Mouse (Mus musculus): ENCODE data around the gene Pdgfb. TPM values are rescaled to one million over a fixed set of nuclear protein-coding genes. Genes with fewer than 3 reads are reported as not detected.

The Pdgfb gene
- polyA plus RNA-seq (2015; fragmentation: Nextera tagmentation; extraction: Ambion mirVana) = 11.0 and 11.7 TPM in 2 replicates

DNA sequence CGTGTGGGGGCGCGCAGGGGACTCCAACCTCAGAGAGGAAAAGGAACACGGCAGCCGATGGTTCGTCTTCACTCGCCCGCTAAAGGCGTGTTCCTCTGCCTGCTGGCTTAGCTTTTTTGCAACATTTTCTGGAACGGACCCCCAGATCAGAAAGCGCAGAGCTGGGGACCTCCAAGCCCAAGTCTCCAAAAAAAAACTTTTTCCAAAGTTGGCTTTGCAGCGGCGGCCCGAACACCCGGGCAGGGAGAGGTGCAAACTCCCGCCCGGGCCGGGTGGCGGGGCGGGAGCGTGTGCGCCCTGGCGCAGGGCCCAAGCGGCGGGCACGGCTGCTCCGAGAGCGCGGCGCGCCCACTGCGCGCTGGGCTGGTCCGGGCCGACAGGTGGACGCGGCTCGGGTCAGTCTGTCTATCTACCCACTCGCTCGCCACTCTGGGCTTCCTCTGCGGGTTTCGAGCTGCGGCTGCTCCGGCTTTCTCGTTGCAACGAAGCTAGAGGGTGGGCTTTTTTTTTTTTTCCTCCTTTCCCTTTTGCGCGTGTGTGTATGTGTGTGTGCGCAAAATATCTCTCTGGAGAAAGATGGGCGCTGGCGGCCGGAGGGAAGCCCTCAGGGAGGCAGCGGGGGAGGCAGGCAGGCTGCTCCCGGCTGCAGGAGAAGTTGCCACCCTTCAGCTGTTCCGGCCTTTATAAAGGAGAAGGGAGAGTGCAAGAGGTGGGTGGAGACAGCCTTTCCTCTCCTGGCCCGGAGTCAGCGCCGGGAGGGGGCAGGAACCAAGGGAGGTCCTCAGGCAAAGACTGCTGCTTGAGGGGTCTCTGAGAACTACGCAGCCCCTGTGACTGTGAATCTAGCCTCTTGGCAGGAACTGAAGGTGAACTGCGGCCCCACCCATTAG lies at the start of gene Pdgfb:
Gene Pdgfb, minus strand, starts transcription at position 657 of the 890 bp plus-strand sequence.

GRCm38 (mm10) chr15:79970940-79971339 lies 43.8 kb downstream of the Pdgfb start, which contains the start of gene Cbx7:
Gene Cbx7 (minus strand): TSS chr15:79971119.

Small RNA genes within 50 kb of the gene (microRNA-seq; reads per million reads assigned to microRNA genes)
- 0.87 reads per million for gene Mir7213

Other genes with a start within 250 kb of the Pdgfb start
- 44.9 and 49.0 TPM in 2 replicates for gene Dnal4, start 237.1 kb downstream of the Pdgfb start, polyA plus RNA-seq (2015; fragmentation: Nextera tagmentation; extraction: Ambion mirVana)
- gene Nptxr, start 210.2 kb downstream of the Pdgfb start, polyA plus RNA-seq (2015; fragmentation: Nextera tagmentation; extraction: Ambion mirVana) = 67.2 and 72.9 TPM in 2 replicates
- gene Npcd, start 180.7 kb downstream of the Pdgfb start, polyA plus RNA-seq (2015; fragmentation: Nextera tagmentation; extraction: Ambion mirVana) = 1.0 and 1.7 TPM in 2 replicates
- 58.2 and 60.4 TPM in 2 replicates for gene Cbx6, start 180.3 kb downstream of the Pdgfb start, polyA plus RNA-seq (2015; fragmentation: Nextera tagmentation; extraction: Ambion mirVana)
- 5.9 and 8.0 TPM in 2 replicates for gene Apobec3, start 123.3 kb downstream of the Pdgfb start, polyA plus RNA-seq (2015; fragmentation: Nextera tagmentation; extraction: Ambion mirVana)
- 3.1 and 4.2 TPM in 2 replicates for gene Cbx7, start 43.9 kb downstream of the Pdgfb start, polyA plus RNA-seq (2015; fragmentation: Nextera tagmentation; extraction: Ambion mirVana)
- gene Syngr1, start 76.4 kb upstream of the Pdgfb start, polyA plus RNA-seq (2015; fragmentation: Nextera tagmentation; extraction: Ambion mirVana) = 64.6 and 75.2 TPM in 2 replicates
- 515 and 526 TPM in 2 replicates for gene Rpl3, start 76.9 kb upstream of the Pdgfb start, polyA plus RNA-seq (2015; fragmentation: Nextera tagmentation; extraction: Ambion mirVana)
- 26.9 and 27.9 TPM in 2 replicates for gene Tab1, start 118.2 kb upstream of the Pdgfb start, polyA plus RNA-seq (2015; fragmentation: Nextera tagmentation; extraction: Ambion mirVana)
- gene Mgat3, start 158.7 kb upstream of the Pdgfb start, polyA plus RNA-seq (2015; fragmentation: Nextera tagmentation; extraction: Ambion mirVana) = 19.0 and 21.9 TPM in 2 replicates
- gene Mief1, start 219.0 kb upstream of the Pdgfb start, polyA plus RNA-seq (2015; fragmentation: Nextera tagmentation; extraction: Ambion mirVana) = 21.8 and 22.1 TPM in 2 replicates
- gene AC140267.1, start 220.9 kb upstream of the Pdgfb start, polyA plus RNA-seq (2015; fragmentation: Nextera tagmentation; extraction: Ambion mirVana) = not detected in 2 replicates
- 90.5 and 97.6 TPM in 2 replicates for gene Atf4, start 240.2 kb upstream of the Pdgfb start, polyA plus RNA-seq (2015; fragmentation: Nextera tagmentation; extraction: Ambion mirVana)
- 89.3 and 94.1 TPM in 2 replicates for gene Rps19bp1, start 249.3 kb upstream of the Pdgfb start, polyA plus RNA-seq (2015; fragmentation: Nextera tagmentation; extraction: Ambion mirVana)